Mouse (Mus musculus) skeletal muscle tissue, adult 2 months (tissue): ENCODE measurements around the gene Msmp.

ENCODE experiments used
- DNase-seq: peaks from one replicate; pipeline ENCODE4 v3.0.0-alpha.2; 2012; ENCODE audit warnings: low read depth, low spot score

Msmp gene

GRCm38 (mm10) chr4:43593453-43593852 is 9.2 kb upstream of the Msmp start:
- DNase-seq: no peak

- no peak for DNase-seq
Measured at GRCm38 (mm10) chr4:43591961-43592360, 7.7 kb upstream of the Msmp start.

GRCm38 (mm10) chr4:43591543-43591942 is 7.2 kb upstream of the Msmp start:
- DNase-seq: no peak

- DNase-seq: no peak
Measured at GRCm38 (mm10) chr4:43587681-43588080, 3.4 kb upstream of the Msmp start.

GRCm38 (mm10) chr4:43586411-43586810 is 2.1 kb upstream of the Msmp start:
- peak; percentile 35 for DNase-seq

GRCm38 (mm10) chr4:43585682-43586081 is 1.4 kb upstream of the Msmp start:
- DNase-seq: no peak

- no peak for DNase-seq
Measured at GRCm38 (mm10) chr4:43583421-43583820, 873 bp downstream of the Msmp start.

- no peak for DNase-seq
Measured at GRCm38 (mm10) chr4:43582241-43582640, 2.1 kb downstream of the Msmp start.

- DNase-seq: no peak
Measured at GRCm38 (mm10) chr4:43581381-43581780, 2.9 kb downstream of the Msmp start.

- no peak for DNase-seq
Measured at GRCm38 (mm10) chr4:43580721-43581120, 3.6 kb downstream of the Msmp start.

GRCm38 (mm10) chr4:43579731-43580130 is 4.6 kb downstream of the Msmp start:
- DNase-seq: no peak

- no peak for DNase-seq
Measured at GRCm38 (mm10) chr4:43579256-43579655, 5.0 kb downstream of the Msmp start.

- DNase-seq: peak; percentile 77
Measured at GRCm38 (mm10) chr4:43578376-43579204, 5.7 kb downstream of the Msmp start, which contains the start of the genes Rgp1 and Gba2. Rgp1 (plus strand) TSS chr4:43578715. Gba2 (minus strand) TSS chr4:43578873.

- DNase-seq: no peak
Measured at GRCm38 (mm10) chr4:43577237-43577881, 6.9 kb downstream of the Msmp start.

- no peak for DNase-seq
Measured at GRCm38 (mm10) chr4:43575356-43575755, 8.9 kb downstream of the Msmp start.

- DNase-seq: no peak
Measured at GRCm38 (mm10) chr4:43573561-43573960, 10.7 kb downstream of the Msmp start.

- DNase-seq: no peak
Measured at GRCm38 (mm10) chr4:43571395-43572045, 12.8 kb downstream of the Msmp start.

GRCm38 (mm10) chr4:43567140-43567539 is 17.2 kb downstream of the Msmp start:
- no peak for DNase-seq

- peak; percentile 36 for DNase-seq
Measured at GRCm38 (mm10) chr4:43564231-43564630, 20.1 kb downstream of the Msmp start.

- no peak for DNase-seq
Measured at GRCm38 (mm10) chr4:43563601-43563875, 20.8 kb downstream of the Msmp start.

GRCm38 (mm10) chr4:43562769-43563600 is 21.3 kb downstream of the Msmp start:
- no peak for DNase-seq
